Mouse (Mus musculus) cerebellum, adult 9-11 months (tissue): Measurements from ENCODE around the gene Tac1.
"Not testable (repeated sequence)": the region's sequence is repeated elsewhere in the genome, so short reads cannot be mapped to it uniquely, and the experiment has no call there.

Experiments used
- DNase-seq: peaks from one replicate; pipeline ENCODE4 v3.0.0; 2022

Gene Tac1

DNA sequence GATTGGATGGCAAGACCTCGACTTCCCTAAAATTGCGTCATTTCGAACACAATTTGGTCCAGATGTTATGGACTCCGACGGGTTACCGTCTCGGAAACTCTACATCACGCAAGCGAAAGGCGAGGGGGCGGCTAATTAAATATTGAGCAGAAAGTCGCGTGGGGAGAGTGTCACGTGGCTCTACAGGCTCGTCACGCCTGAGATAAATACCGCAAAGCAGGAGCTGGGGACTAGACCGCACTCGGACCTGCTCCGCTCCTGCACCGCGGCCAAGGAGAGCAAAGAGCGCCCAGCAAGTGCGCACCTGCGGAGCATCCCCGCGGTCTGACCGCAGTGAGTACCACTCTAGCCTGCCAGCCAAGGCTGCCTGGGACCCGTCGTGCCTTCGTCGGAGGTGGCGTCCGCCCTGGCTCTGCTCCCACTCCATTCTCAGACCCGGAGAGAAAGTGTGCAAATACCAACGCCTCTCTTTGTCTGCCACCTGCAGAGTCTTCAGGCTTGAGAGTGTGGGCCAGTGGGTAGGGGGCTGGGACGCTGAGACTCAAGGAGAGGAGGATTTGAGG is at the start of gene Tac1:
TSS of gene Tac1 (plus strand) at position 51 of the 563 bp plus-strand sequence.
- DNase-seq = no peak

DNA sequence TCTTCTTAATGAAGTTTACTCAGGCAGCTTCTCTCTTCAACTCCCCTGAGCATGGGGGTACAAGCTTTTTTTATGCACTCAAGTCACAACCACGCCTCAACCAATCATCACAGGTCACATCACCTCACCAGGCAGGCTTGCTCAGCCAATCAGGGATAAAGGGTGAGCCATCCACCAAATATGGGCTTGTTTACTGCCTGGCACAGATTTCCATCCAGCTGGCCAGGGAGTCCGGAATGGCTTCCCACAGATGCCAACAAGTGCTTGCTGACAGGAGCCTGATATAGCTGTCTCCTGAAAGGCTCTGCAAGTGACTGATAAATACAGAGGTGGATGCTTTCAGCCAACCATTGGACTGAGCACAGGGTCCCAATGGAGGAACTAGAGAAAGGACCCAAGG is 11.2 kb upstream of the Tac1 start:
- DNase-seq = not testable (repeated sequence)

DNA sequence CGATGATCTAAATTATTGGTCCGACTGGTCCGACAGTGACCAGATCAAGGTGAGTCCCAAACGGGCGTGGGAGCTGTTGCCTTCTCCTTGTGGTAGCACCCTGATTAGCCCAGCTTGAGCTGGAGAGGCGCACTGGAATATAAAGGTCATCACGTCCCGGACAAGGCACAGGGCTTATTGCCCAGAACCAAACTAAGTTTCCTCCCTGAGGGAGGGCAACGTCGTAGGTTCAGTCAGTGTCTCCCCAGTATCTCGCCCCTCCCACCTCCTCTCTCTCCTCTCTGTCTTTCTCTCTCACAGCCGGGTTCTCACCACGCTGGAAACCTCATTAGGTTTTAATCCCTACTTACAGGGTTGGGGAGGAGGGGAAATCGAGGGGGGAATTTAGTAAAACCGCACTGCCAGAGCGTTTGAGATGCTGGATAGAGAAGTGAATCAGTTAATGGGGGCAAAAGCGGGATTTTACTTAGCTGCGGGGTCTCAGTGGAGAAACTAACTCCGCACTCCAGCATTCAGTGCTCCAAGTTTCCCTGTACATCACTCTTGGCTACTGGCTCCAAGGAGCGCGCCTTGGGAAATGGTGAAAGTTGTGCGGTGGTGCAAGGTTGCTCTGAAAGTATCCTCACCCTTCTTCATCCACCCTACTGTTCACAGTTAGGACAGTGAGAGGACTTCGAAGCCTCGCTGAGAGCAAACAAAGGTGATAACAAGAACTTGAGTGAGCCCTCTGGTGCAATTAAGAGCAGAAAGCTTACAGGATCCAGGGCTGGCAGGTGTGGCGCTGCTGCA is 1.2 kb downstream of the Tac1 start:
- no peak for DNase-seq

DNA sequence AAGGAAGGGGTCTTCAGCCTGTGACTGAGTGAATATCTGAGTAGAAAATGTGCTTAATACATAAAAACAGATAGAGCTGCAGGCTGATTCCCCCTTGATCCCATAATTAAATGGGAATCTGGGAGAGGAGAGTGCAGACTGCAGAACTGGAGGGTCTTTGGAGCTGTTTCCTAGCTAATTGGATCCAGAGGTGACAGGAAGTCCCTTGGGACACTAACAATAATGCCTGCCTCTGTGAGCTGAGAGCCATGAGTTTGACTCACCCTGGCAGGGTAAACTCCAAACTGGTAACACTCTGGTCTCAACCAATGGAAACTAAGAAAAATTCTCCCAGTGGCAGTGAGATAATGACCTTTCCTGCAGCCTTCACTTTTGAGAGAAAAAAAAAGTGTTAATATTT is 3.5 kb downstream of the Tac1 start:
- DNase-seq = no peak

DNA sequence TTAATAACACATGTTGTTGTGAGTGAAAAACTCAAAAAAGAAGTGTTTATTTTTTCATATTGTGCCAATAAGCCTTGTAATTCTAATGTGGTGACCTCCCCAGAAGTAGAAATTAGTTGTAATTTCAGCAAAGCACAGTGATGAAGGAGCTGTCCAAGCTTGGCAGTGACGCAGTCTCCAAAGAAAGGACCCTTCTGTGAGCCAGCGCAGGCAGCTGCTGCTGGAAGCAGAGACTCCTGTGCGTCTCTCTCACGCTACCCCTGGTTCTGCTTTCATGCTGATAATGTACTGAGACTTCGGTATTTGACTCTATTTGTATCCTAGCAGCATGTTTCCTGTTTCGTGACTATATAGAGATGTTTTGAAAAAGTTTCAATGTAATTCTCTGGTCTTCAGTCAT is 7.8 kb downstream of the Tac1 start:
- no peak for DNase-seq

DNA sequence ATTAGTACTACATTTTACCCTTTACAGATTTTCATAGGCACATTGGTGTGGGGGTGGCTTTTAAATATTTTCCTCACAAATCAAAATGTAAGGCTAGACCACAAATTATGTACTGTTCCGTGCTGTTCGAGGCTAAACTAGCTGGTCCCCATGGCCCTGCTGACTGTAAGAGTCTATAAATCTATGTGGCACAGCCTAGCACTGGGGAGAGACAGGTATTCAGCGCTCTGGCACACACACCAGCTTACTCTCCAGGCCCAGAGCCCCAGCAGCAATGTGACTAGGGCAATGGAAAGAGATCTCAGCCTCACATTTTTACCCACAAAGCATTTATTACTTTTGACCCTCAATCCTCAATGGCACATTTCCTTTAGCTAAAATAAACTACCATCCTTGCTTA is 9.9 kb downstream of the Tac1 start:
- no peak for DNase-seq

DNA sequence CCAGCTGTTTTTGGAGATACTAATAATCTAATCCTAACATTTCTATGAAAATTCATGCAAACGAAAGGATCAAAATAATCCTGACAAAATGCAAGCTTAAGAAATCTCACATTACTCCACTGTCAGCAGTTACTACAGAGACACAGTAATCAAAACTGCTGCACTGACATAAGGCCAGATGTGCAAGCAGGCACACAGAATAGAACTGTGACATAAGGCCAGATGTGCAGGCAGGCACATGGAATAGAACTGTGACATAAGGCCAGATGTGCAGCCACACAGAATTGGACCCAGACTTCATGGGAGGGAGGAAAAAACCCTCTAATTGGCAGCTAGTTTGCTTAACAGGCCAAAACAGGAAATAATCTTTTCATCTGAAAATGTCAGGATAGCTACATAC is 16.5 kb downstream of the Tac1 start:
- DNase-seq = no peak

DNA sequence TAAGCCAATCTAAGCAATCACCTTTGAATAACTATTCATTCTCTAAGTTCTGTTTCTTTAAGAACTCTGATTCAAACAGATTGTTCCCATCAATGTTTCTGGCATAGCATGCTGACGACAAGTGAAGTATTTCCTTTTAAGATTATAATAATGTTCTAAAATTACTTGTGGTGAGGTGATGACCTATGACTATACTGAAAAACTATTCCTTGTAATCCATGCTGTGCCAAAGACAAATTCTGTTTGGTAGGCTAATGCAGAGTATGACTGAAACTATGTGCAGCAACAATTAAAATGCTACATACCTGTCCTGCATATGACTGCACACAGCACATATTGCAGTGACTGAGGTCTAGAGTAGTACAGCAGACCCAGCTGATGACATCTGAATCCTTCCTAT is 23.4 kb downstream of the Tac1 start:
- no peak for DNase-seq

DNA sequence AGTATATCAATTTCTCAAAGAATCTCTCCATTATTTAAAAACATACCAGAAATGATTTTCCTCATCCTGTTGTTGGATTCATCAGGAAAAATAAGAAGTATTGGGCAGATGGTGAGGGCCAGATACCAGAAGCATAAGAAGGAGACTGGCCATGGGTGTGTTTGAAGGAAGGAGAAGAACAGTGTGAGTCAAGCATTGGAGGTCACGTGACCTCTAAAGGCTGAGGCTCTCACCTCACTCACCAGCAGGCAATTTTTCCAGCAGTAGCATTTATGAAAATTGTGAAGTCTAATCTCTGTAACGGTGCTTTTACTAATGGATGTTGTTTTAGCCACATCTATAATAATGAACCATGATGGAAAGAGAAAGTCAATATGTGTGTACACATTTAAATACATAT is 39.8 kb downstream of the Tac1 start:
- DNase-seq = no peak

DNA sequence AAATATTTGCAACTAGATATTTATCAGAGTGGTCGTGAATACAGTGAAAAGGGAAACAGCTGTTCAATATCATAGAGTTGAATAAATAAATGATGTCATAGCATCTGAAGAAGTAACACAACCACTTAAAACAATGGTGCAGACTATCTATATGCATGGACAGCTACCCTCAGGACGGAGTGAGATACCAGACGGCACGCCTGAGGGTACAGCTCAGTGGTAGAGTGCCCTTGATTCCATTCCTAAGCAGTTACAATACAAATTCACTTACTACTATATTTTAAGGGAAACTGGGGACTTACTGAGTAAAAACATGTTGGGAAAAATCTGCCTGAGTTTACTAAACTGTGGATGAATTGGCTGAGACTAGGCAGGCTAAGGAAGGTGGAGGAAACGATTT is 43.7 kb downstream of the Tac1 start:
- DNase-seq = no peak

DNA sequence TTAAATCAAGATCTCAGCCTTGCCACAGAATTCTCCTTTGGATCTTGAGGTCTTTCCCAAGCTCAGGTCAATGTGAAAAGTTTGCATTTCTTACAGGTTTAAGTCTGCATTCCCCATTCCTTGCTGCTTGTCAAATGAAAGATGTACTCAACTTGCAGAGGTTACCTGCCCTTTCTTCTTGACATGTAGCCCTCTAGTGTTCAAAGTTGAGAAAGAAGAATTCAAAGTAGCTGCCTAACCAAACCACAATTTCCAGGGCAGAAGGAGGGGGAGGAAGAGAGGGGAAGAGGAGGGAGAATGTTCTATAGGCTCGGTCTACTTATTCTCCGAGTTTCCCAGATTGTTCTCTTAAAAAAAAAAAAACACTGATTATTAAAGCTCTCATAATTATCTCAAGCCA is 45.5 kb downstream of the Tac1 start:
- DNase-seq = no peak

DNA sequence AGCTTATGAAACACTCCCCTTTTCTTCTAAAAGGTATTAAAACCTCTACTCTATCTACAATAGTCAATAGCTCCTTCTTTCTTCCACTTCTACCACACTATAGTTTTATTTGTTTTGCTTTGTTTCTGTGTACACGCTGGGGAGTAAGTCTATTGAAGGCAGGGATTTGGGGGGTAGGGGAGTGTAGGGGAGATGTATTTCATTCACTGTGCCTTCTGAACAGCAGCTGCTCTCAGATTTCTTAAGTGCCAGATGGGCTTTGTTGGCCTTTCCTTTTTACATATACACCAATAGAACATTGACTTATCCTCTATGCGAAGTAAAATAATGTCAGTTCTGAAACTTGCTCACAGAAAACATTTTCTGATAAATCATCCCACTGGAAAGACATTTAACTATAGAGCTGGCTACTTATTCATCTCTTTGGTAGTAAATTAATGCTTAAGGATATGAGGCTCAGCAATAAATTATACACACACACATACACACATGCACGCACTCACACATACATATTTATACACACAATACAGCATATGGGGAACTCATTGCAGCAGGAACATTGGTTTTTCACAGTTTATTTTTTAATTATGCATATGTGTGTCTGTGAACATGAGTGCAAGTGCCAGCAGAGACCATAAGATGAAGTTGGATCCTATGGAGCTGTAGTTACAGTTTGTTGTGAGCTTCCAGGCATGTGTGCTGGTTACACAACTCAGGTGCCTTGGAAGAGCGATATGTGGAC is 46.8 kb downstream of the Tac1 start:
- DNase-seq = no peak

DNA sequence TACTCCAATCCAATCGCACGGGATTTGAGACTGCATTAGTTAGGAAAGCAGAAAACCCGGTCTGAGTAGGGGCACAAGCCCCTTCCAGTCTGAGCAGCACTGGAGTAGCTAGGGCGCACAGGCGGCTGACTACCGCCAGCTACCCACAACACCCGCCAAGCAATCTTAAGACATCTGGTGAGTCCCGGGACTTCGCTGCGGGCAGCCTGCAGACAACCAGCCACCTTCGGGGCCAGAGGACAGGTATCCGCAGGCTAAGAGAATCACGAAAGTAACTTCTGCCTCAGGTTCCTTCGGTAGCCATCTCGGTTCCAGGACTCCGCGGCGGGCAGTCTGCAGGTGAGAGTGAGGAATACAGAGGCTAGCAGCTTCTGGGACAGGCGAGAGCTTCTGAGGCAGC is 59.0 kb downstream of the Tac1 start:
- not testable (repeated sequence) for DNase-seq
